Mouse (Mus musculus): ENCODE results near the gene Fkbp4.
"Not testable (repeated sequence)": the region's sequence is repeated elsewhere in the genome, so short reads cannot be mapped to it uniquely, and the experiment has no call there.

The Fkbp4 gene

DNA sequence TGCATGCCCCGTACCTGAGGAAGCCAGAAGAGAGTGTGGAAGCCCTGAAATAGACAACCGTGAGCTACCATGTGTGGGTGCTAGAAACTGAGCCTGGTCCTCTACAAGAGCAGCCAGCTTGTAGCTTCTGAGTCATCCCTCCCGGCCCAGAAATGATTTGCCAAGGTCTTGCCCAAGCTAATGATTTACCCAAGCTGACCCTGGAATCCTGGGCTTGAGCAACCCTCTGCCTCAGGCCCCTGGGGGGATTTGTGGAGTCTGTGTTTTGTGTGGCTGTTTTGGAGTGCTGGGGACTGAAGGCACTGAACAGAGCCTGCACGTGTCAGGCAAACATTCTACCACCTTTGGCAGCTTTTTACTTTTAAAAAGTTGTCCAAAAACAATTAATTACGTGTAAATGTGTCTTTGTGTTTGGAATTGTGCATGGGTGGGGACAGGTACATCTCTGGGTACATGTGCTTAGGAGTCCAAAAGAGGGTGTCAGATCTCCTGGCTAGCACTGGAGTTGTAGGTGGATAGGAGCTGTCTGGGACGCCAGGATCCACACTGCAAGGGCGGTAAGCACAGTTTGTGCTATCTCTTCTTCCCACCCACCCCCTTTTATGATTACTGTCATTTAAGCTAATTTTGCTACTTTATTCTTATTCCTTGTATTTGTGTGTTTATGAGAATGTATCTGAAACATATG, 40.8 kb downstream of the Fkbp4 start:
- no peak for DNase-seq (ENCODE audit: low read depth in 2 of 2, low spot score in 2 of 2)

DNA sequence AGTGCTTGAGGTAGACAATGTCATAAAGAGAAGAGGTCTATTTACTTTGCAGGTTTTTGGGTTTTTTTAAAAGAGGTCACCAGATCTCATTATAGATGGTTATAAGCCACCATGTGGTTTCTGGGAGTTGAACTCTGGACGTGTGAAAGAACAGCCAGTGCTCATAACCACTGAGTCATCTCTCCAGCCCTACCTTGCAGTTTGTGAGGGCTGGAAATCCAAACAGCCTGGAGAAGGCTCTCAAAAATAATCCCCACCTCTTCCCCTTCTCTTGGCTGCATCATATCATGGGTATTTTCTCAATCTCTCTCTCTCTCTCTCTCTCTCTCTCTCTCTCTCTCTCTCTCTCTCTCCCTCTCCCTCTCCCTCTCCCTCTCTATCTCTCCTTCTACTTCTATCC, 47.8 kb downstream of the Fkbp4 start:
- DNase-seq (ENCODE audit: low read depth in 2 of 2, low spot score in 2 of 2): no peak

DNA sequence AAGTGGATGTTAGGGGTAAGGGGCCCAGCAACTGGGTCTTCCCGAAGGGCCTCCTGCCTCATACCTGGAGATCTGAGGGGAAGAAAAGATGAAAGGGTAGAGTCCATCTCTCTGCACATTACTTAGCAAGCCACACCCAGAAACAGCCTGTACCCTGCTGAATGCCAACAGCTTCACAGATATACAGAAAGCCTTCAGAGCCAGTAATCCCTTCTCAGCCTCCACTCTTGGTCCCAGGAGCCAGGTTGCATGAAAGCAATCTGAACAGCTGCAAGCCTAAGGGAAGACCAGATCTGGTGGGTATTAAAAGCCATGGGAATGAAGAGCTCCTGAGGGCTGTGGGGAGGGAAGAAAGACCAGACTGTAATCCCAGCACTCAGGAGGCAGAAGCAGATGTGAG, 49.3 kb downstream of the Fkbp4 start:
- no peak for DNase-seq (ENCODE audit: low read depth in 2 of 2, low spot score in 2 of 2)

DNA sequence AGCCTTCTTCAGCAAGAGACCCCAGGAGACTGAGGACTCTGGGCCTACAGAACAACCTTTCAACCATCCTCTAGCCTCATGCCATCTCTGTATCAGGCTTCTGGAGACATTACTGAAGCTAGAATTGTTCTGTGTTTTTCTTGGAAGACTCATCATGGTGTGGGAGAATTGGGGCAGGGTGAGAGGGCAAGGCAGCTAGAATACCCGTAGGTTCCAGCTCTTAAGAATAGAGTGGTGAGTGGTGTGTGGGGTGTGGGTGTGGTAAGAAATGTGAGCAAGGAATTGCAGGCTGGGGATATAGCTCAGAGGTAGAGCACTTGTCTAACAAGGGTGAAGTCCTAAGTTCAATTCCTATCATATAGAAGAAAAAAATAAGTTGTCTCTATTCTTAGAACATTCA, 53.5 kb downstream of the Fkbp4 start:
- no peak for DNase-seq (ENCODE audit: low read depth in 2 of 2, low spot score in 2 of 2)

DNA sequence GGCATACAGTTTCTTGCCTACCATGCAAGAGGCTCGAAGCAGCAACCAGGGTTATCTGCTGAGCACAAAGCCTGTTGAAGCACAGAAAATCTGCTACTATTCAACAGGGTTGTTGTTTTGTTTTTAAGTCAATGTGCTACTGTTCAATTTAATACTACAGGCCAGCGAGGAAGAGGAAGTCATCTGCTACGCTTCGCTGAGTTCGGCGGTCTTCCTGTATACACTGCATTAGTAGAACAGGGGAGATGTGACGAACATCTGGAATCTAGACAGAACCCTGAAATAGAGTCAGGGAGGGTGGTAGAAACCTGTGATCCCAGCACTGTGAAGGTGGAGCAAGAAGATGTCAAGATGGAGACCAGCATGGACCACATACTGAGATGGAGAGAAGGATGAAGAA, 54.7 kb downstream of the Fkbp4 start:
- DNase-seq (ENCODE audit: low read depth in 2 of 2, low spot score in 2 of 2): no peak

DNA sequence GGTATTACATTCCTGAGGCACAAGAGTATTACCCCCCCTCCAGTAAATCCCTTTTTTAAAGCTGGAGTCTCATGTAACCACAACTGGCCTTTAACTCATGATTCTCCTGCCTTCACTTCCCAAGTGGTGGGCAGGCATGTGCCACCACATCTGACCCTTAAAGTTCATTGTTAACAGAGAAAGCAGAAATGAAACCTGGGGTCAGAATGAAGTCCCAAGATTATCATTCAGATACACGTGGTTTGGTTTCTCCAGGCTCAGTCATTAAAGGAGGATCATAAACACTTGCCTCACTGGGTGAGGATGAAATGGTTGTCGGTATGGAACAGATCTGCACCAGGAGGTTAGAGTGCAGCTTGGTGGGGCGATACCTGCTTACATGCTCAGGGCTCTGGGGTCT, 57.2 kb downstream of the Fkbp4 start:
- no peak for DNase-seq (ENCODE audit: low read depth in 2 of 2, low spot score in 2 of 2)

DNA sequence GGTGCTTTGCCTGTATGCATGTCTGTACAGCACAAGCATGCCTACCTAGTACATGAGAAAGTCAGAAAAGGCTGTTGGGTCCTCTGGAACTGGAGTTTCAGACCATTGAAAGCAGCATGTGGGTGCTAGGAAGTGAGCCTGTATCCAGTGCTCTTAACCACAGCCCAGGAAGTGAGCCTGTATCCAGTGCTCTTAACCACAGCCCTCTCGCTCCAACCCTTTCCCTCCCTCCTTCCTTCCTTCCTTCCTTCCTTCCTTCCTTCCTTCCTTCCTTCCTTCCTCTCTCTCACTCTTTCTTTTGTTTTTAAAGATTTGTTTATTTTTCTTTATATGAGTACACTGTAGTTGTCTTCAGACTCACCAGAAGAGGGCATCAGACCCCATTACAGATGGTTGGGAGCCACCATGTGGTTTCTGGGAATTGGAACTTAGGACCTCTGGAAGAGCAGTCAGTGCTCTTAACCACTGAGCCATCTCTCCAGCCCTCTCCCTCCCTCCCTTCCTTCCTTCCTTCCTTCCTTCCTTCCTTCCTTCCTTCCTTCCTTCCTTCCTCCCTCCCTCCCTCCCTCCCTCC, 57.8 kb downstream of the Fkbp4 start:
- not testable (repeated sequence) for DNase-seq (ENCODE audit: low read depth in 2 of 2, low spot score in 2 of 2)
